Mouse (Mus musculus) spleen, postnatal 0 days (tissue): ENCODE data around the gene Gm20843. TPM values are rescaled to one million over a fixed set of nuclear protein-coding genes. Genes with fewer than 3 reads are reported as not detected.

Experiments
- polyA plus RNA-seq: library from polyadenylated mRNA; unstranded; fragments of >200 nt; fragmentation: Nextera tagmentation; extraction: Ambion mirVana; gene quantifications from 2 replicates; pipeline ENCODE4 v1.2.1, GENCODE M21; 2015

Gm20843 gene
- not detected in 2 replicates for polyA plus RNA-seq

DNA sequence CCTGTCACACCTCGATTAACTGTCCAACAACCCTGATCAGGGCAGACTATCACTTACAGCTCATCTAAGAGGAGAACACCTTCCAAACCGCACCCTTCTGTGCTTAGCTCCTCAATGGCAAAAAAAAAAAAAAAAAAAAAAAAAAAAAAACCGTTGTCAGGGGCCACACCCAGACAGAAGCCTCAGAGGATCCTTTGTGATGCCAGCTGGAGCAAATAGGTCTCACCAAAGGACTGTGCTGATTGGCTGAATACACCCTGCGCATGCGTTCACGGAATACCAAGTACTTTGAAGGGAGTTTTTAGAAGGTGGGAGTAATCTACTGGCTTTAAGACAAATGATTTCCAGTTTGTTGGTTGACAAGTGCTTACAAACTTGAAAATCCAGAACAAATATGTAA is at the start of gene Gm20843:
TSS of gene Gm20843 (minus strand) at position 101 of the 400 bp plus-strand sequence.

